Mouse (Mus musculus) kidney, embryonic 16.5 days (tissue): ENCODE measurements around the gene Arhgap8. TPM values are rescaled to one million over a fixed set of nuclear protein-coding genes. Genes with fewer than 3 reads are reported as not detected.
A peak's percentile ranks its signal among the peaks of the same experiment; 100 is the strongest.

Experiments used
- ATAC-seq: fragments of 200-750 bp; cut with Nextera tagmentation; 2 replicates; pipeline ENCODE4 v1.8.0; 2017; ENCODE audit warnings: moderate TSS enrichment; ENCODE audit not compliant: low FRiP score, low TSS enrichment
- H3K27ac ChIP-seq: fragments of 300-500 bp; sonication (generic); 2 replicates; pipeline ENCODE4 v1.5.1; 2014; ENCODE audit warnings: low read length
- H3K27me3 ChIP-seq: fragments of 300-500 bp; sonication (generic); 2 replicates; pipeline ENCODE4 v1.6.1; 2014; ENCODE audit warnings: low read length, control low read depth, mixed read lengths; ENCODE audit not compliant: insufficient read depth
- H3K36me3 ChIP-seq: fragments of 300-500 bp; sonication (generic); 2 replicates; pipeline ENCODE4 v1.6.1; 2014; ENCODE audit warnings: low read length, control low read depth, mixed read lengths; ENCODE audit not compliant: insufficient read depth
- H3K4me1 ChIP-seq: fragments of 300-500 bp; sonication (generic); 2 replicates; pipeline ENCODE4 v1.6.1; 2014; ENCODE audit warnings: low read length, control low read depth, mixed read lengths; ENCODE audit not compliant: insufficient read depth
- H3K4me2 ChIP-seq: fragments of 300-500 bp; sonication (generic); replicated peaks from 2 replicates; pipeline ENCODE4 v1.6.1; 2014; ENCODE audit warnings: low read depth, low read length
- H3K4me3 ChIP-seq: fragments of 300-500 bp; sonication (generic); 2 replicates; pipeline ENCODE4 v1.5.1; 2014; ENCODE audit warnings: mild to moderate bottlenecking, low read length
- H3K9ac ChIP-seq: fragments of 300-500 bp; sonication (generic); replicated peaks from 2 replicates; pipeline ENCODE4 v1.6.1; 2014; ENCODE audit warnings: low read length
- H3K9me3 ChIP-seq: fragments of 300-500 bp; sonication (generic); 2 replicates; pipeline ENCODE4 v1.6.1; 2016; ENCODE audit warnings: low read length, control low read depth
- WGBS: fragments of 180-500 bp; shearing (Covaris S2); extraction: QIAGEN DNeasy Blood & Tissue Kit; methylation state at CpG from one replicate; pipeline ENCODE4 v1.1.7; 2014; 5-methylcytosine and 5-hydroxymethylcytosine counted together
- polyA plus RNA-seq: library from polyadenylated mRNA; unstranded; fragments of >200 nt; fragmentation: Nextera tagmentation; extraction: Ambion mirVana; gene quantifications from 2 replicates; pipeline ENCODE4 v1.2.1, GENCODE M21; 2015

The Arhgap8 gene
- polyA plus RNA-seq, 1 experiment from 2014 or later, result 13.8 TPM

DNA sequence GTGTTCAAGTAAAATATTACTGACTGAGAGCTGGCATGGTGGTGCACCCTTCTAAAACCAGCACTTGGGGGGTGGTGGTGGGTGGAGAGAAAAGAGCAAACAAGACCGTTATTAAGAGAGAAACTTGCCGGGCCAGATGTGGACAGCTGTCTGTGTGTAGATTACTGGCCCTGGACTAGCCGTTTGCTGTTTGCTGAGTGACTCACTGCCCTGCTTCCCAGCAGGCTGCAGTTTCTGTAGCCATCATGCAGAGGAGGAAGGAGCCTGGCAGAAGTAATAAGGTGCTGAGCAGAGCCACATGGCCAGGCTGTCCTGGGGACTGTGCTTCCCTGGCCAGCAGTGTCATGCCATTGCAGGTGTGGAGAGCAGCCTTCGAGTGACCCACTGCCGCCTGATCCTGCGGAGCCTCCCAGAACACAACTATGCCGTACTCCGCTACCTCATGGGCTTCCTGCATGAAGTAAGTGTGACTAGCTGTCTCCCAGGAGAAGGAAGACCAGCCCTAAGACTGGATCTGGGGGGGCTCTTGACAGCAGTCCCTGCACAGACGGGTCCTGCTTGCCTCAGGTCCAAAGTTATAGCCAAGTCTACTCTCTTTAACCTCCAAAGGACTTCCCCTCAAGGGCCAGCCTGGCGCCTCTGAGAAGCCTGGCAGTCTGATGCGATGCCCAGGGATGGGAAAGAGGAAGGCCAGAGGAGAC is 49.9 kb downstream of the Arhgap8 start:
- WGBS, result 70% methylated on average over 11 of the region's 11 CpGs
- H3K9ac ChIP-seq, result no peak overlapping the region
- ATAC-seq, result 0 out of 2 replicates have a peak, but pooled peaks have one; percentile 14

DNA sequence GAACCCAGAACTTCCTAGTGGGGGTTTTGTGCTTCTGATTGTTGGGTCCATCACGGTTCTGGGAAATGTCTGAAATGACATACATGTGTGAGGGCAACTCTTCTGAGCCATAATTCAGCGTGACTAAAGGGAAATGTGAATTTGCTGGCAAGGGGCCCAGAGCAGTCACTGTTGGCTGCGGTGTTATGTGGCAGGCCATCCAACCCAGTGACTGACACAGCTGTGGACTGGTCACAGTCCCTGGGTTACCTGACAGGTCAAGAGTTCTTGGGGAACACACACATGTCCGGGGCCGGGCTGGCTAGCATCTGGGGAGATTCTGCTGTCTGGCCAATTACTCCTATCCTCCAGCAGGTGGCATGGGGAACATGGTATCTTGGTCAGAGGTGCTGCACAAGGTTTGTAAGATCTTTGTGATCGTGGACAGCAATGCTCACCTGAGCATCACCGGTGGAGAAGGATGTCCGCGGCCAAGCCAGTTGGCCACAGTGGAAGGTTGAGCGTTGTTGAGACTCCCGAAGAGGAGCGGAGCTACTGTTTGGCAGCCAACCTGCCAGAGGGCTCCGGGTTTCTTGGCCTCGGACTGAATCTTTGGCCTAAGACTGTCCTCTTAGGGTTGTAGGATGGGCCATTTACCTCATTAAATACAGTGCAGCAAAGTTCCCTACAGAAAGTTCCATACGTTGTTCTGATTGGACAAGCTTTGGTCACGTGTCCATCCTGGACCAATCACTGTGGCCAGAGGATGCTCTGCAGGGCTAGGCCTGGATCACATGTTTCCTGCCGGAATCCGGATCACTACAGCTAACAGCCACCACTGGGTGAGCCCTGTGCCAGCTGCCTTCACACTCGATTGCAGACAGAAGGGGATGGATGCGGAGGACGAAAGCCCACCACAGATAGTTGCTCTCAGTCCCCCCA is 52.6 kb downstream of the Arhgap8 start:
- Histone ChIP-seq H3K4me1 (no peaks in the 10 kb centered on the region), H3K36me3 (no peaks in the 10 kb centered on the region), H3K9ac (no peak overlapping the region), H3K9me3 (no peaks in the 10 kb centered on the region), H3K4me2 (no peak overlapping the region), H3K27ac (no peak overlapping the region), H3K4me3 (no peak overlapping the region), H3K27me3 (no peaks in the 10 kb centered on the region)
- no peak for ATAC-seq
- WGBS, result 79% methylated on average over 21 of the region's 21 CpGs

More for the DNA sequence above, 49.9 kb downstream of the Arhgap8 start:
- H3K4me2 ChIP-seq, result no peak overlapping the region
- no peaks in the 10 kb centered on the region for H3K4me1 ChIP-seq
- no peaks in the 10 kb centered on the region for H3K36me3 ChIP-seq
- H3K4me3 ChIP-seq, result no peak overlapping the region
- H3K9me3 ChIP-seq, result no peaks in the 10 kb centered on the region
- no peaks in the 10 kb centered on the region for H3K27me3 ChIP-seq
- H3K27ac ChIP-seq, result no peak overlapping the region

DNA sequence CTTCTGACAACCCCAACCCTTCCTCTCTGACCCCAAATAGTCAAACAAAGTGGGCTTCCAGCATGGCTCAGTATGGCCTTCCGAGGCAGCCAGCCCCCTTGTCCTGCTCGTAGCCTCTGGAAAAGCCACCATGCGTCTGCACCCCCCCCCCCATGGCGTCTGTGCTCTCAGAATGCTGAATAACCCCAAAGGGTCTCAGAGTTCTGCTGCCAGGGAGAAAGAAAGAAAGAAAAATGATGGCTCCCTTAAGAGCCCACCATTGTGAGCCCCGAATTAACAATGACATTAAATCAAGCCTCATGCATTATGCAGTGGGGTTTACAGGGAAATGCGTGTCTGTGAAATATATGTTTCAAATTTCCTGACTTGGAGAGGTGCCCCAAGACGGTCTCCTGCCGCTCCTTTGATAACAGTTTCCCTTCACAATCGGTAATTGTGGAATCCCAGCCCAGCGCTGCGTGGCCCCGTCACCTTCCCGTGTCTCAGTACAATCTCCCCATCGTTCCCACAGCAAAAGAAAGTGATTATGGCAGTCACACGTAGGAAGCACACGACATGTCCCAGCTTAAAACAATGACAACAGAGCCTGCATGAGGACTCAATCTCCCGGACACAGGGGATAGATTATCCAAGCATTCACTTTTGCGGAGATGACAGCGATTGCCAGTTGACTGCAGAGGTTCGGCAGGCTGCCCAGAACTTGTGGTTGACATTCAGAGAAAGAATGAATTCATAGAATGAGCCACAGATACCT is 55.7 kb downstream of the Arhgap8 start:
- no peaks in the 10 kb centered on the region for H3K27me3 ChIP-seq
- no peak overlapping the region for H3K4me3 ChIP-seq
- no peak overlapping the region for H3K4me2 ChIP-seq
- 54% methylated on average over 20 of the region's 20 CpGs for WGBS
- ATAC-seq, result no peak
- no peak overlapping the region for H3K9ac ChIP-seq
- no peak overlapping the region for H3K27ac ChIP-seq
- H3K36me3 ChIP-seq, result no peaks in the 10 kb centered on the region
- H3K4me1 ChIP-seq, result no peaks in the 10 kb centered on the region
- no peaks in the 10 kb centered on the region for H3K9me3 ChIP-seq

GRCm38 (mm10) chr15:84778587-84778986 is 58.7 kb downstream of the Arhgap8 start:
- H3K4me3 ChIP-seq, result no peak overlapping the region
- no peaks in the 10 kb centered on the region for H3K9me3 ChIP-seq
- H3K9ac ChIP-seq, result no peak overlapping the region
- H3K27ac ChIP-seq, result no peak overlapping the region
- no peak for ATAC-seq
- no peaks in the 10 kb centered on the region for H3K36me3 ChIP-seq
- H3K27me3 ChIP-seq, result no peaks in the 10 kb centered on the region
- 50% methylated on average over 5 of the region's 5 CpGs for WGBS
- H3K4me1 ChIP-seq, result no peaks in the 10 kb centered on the region
- no peak overlapping the region for H3K4me2 ChIP-seq

DNA sequence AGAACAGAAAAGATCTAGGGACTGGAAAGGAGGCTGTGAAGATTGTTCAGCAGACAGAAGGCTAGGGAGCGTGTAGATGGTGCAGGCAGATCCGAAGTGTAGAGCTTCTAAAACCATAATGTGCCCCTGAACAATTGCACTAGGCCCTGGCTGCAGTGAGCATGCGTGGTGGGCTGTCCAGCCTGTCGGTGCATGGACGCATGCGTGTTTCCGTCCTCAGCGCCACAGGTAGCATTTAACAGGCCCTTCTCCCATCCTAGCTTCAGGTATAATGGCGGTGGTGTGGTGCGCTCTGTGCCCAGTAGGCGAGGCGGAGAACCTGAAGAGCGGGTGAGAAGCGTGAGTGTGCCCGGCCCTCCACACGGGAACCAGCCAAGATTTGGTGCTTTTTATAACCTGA is 65.0 kb downstream of the Arhgap8 start:
- no peak overlapping the region for H3K4me3 ChIP-seq
- 95% methylated on average over 16 of the region's 16 CpGs for WGBS
- no peaks in the 10 kb centered on the region for H3K9me3 ChIP-seq
- no peaks in the 10 kb centered on the region for H3K36me3 ChIP-seq
- H3K27ac ChIP-seq, result no peak overlapping the region
- no peak overlapping the region for H3K9ac ChIP-seq
- no peaks in the 10 kb centered on the region for H3K27me3 ChIP-seq
- no peak for ATAC-seq
- no peaks in the 10 kb centered on the region for H3K4me1 ChIP-seq
- no peak overlapping the region for H3K4me2 ChIP-seq

GRCm38 (mm10) chr15:84787161-84787560 is 67.3 kb downstream of the Arhgap8 start:
- Histone ChIP-seq H3K4me1 (no peaks in the 10 kb centered on the region), H3K4me2 (no peak overlapping the region), H3K4me3 (no peak overlapping the region), H3K36me3 (no peaks in the 10 kb centered on the region), H3K9me3 (no peaks in the 10 kb centered on the region), H3K9ac (no peak overlapping the region), H3K27ac (no peak overlapping the region), H3K27me3 (no peaks in the 10 kb centered on the region)
- WGBS, result 81% methylated on average over 10 of the region's 10 CpGs
- ATAC-seq, result no peak

DNA sequence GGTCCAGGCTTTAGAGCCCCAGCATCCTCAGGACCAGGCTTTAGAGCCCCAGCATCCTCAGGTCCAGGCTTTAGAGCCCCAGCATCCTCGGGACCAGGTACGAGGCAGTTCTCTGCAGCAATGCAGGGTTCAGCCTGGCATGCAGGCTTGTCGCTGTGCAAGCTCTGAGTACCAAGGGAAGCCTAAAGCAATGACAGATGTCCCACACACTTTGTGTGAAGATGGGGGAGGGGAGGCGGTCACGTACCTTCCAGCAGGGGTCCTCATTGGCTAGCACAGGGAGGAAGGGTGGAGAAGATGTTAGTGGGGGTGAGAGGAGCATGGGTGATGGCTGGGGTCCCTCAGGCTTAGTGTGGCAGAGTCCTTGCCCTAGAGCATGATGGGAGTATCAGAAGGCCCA is 73.8 kb downstream of the Arhgap8 start:
- WGBS, result 74% methylated on average over 5 of the region's 5 CpGs
- H3K4me3 ChIP-seq, result no peak overlapping the region
- H3K36me3 ChIP-seq, result peaks cover 12% of the 10 kb centered on the region; the same call in 1 of the 2 replicates
- H3K27me3 ChIP-seq, result no peaks in the 10 kb centered on the region
- no peak overlapping the region for H3K9ac ChIP-seq
- no peaks in the 10 kb centered on the region for H3K9me3 ChIP-seq
- no peak for ATAC-seq
- H3K4me1 ChIP-seq, result no peaks in the 10 kb centered on the region
- H3K27ac ChIP-seq, result no peak overlapping the region
- H3K4me2 ChIP-seq, result no peak overlapping the region

DNA sequence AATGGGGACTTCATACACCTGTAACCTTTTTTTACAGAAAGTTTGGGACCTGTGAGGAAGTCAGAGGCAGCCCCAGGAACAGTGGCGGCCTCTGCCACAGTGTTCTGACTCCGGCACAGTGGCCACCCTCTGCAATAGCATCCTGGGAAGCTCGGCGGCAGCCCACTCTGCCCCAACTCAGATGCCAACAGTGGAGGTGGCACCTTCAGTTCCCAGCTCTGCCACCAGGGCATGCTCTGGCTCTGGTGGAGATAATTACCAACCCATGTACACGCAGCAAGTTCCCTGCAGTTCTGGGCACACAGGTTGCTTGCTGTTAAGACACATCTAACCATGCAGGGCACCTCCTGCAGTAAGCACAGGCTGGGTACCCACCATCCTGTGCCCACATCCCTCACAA is 80.3 kb downstream of the Arhgap8 start:
- H3K4me1 ChIP-seq, result no peaks in the 10 kb centered on the region
- no peak overlapping the region for H3K27ac ChIP-seq
- no peak overlapping the region for H3K4me3 ChIP-seq
- peaks cover 15% of the 10 kb centered on the region; the same call in 1 of the 2 replicates for H3K36me3 ChIP-seq
- no peak overlapping the region for H3K9ac ChIP-seq
- ATAC-seq, result no peak
- WGBS, result 88% methylated on average over 5 of the region's 5 CpGs
- no peaks in the 10 kb centered on the region for H3K9me3 ChIP-seq
- H3K4me2 ChIP-seq, result no peak overlapping the region
- H3K27me3 ChIP-seq, result no peaks in the 10 kb centered on the region

DNA sequence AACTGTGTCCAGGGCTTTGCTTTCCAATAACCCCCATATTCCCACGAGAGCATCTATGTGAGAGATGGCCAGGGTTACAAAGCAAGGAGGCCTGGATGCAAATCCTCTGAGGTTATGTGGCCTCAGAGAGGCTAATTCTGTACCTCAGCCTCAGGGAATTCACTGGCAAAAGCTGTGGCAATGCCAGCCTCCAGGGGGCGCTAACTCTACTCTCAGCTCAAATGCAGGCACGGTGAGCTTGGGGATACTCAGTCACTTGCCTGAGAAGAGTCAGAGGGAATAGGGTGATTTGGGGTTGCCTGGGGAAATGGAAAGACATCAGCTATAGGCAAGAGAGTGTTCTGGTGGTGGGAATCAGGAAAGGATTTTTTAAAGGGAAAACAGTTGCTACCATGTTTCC is 83.8 kb downstream of the Arhgap8 start:
- Histone ChIP-seq H3K27me3 (no peaks in the 10 kb centered on the region), H3K4me2 (no peak overlapping the region), H3K4me3 (no peak overlapping the region), H3K36me3 (0 out of 2 replicates have a peak, but pooled peaks cover 3% of the 10 kb centered on the region), H3K27ac (no peak overlapping the region), H3K9ac (no peak overlapping the region), H3K9me3 (no peaks in the 10 kb centered on the region), H3K4me1 (no peaks in the 10 kb centered on the region)
- WGBS, result 53% methylated on average over 3 of the region's 3 CpGs
- no peak for ATAC-seq
